Mouse (Mus musculus) gastrocnemius, adult 2 months (tissue): ENCODE data around the gene Ptgs1. TPM values are rescaled to one million over a fixed set of nuclear protein-coding genes. Genes with fewer than 3 reads are reported as not detected.

ENCODE experiments used
- DNase-seq: peaks from one replicate; pipeline ENCODE4 v3.0.0; 2022
- H3K27ac ChIP-seq: fragments of 200-600 bp; 2 replicates; pipeline ENCODE4 v1.8.1; 2022; ENCODE audit warnings: mild to moderate bottlenecking
- H3K4me3 ChIP-seq: fragments of 200-600 bp; 2 replicates; pipeline ENCODE4 v1.8.1; 2022; ENCODE audit warnings: mild to moderate bottlenecking, moderate library complexity
- CTCF ChIP-seq: fragments of 200-600 bp; IDR thresholded peaks from 2 replicates; pipeline ENCODE4 v1.8.1; 2022; ENCODE audit warnings: antibody characterized with exemption, mild to moderate bottlenecking, moderate library complexity
- intact Hi-C: fragments of 180-260 bp; cut with DNase I; formaldehyde crosslinking; loops from one replicate; pipeline ENCODE4 v1.15.1; 2025
- total RNA-seq, 2 experiments: library from RNA; stranded (reverse); gene quantifications; 2 replicates each; pipeline ENCODE4 v1.2.3; 2021

Ptgs1 gene
- total RNA-seq, 2 experiments from 2014 or later, result 3.9 to 5.5 TPM

DNA sequence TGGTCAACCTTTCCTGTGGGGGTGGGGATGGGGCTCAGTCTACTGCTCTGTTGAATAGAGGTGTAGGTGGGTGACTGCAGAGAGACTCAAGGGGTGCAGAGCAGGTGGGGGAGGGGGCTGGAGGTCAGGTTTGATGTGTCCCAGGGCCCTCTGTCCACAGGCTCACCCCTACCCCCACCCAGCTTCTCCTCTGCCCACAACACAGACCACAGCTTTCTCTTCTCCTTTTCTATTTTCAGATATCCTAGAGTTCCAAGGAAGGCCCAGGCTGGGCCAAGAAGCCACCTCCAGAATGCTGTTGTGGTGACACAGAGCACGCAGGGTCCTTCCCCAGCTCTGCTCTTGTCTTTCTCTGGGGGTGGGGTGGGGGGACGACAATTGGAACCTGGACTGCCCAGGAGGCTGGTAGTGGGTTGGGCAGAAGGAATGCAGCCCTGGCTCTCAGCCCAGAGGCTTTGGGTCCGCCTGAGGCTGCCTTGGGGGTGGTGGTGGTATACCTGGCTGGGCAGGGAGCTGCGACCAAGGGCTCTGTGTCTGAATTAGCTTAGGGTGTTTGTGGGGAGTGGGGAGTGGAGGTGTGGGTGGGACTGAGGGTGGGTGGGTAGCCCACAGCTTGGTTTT lies 13.2 kb upstream of the Ptgs1 start:
- no peak for TF ChIP-seq CTCF
- Histone ChIP-seq H3K27ac (no peak overlapping the region), H3K4me3 (no peak overlapping the region)
- intact Hi-C loops, result no loop called here
- no peak for DNase-seq

DNA sequence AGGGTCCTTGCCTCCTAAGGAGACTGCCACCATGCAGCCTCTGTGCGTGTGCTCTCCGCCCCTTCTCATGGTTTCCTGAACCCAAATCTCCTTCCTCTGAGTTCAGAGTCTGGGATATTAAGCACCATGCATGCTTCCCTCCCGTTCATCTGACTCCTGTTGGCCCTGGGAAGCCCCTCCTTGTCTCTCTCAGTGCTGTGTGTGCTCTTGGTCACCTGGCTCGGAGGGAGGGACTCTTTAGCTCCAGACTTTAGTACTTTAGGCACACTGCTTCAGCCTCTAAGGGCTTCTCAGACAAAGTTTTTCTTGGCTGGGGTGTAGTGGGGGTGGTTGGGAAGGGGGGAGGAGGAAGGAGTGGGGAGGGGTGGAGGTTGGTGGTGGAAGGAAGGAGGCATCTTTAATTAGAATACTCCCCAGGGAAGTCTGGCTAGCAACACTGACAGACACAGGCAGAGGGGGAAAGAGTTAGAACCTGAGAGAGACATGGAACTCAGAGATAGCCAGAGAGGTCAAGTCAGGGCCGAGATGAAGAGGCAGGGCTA lies 12.5 kb upstream of the Ptgs1 start:
- DNase-seq, result no peak
- no peak overlapping the region for H3K27ac ChIP-seq
- H3K4me3 ChIP-seq, result no peak overlapping the region
- intact Hi-C loops, result no loop called here
- TF ChIP-seq CTCF, result no peak

DNA sequence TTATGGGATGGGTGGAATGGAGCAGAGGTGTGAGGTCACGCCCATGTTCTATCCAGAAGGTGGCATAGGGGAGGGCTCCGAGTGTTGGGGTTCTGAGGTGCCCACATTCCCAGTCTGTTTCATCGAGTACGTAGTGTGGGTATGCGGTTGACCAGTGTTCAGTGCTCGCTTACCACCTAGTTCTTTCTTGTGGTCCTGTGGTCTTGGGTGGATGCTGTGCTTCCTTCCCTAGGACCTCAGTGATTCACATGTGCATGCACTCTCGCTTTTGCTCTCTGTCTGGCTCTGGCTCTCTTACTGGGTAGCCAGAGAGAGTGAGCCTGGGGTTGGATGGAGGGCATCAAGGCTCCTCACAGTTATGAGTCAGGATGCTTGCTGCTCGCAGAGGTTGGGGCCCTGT lies 10.1 kb upstream of the Ptgs1 start:
- intact Hi-C loops, result no loop called here
- no peak overlapping the region for H3K27ac ChIP-seq
- no peak for DNase-seq
- TF ChIP-seq CTCF, result no peak
- H3K4me3 ChIP-seq, result no peak overlapping the region

DNA sequence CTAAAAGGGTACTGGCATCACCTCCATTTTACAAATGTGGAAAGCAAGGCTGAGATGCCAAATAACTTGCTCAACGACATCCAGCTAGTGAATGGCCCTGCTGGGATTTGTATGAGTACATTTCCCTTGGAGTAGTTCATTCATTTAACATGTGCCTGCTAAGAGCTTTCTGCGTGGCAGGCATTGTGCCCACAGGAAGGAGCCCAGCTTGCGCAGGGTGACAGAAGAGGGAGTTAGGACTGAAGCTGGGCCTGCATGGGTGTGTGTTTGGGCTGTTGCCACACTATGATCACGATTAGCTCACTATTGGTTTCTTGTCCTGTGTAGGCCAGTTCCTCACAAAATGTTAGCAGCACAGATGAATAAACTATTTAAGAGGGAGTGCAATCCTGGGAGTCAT lies 9.3 kb upstream of the Ptgs1 start:
- Histone ChIP-seq H3K4me3 (no peak overlapping the region), H3K27ac (no peak overlapping the region)
- intact Hi-C loops, result no loop called here
- TF ChIP-seq CTCF, result no peak
- DNase-seq, result no peak

DNA sequence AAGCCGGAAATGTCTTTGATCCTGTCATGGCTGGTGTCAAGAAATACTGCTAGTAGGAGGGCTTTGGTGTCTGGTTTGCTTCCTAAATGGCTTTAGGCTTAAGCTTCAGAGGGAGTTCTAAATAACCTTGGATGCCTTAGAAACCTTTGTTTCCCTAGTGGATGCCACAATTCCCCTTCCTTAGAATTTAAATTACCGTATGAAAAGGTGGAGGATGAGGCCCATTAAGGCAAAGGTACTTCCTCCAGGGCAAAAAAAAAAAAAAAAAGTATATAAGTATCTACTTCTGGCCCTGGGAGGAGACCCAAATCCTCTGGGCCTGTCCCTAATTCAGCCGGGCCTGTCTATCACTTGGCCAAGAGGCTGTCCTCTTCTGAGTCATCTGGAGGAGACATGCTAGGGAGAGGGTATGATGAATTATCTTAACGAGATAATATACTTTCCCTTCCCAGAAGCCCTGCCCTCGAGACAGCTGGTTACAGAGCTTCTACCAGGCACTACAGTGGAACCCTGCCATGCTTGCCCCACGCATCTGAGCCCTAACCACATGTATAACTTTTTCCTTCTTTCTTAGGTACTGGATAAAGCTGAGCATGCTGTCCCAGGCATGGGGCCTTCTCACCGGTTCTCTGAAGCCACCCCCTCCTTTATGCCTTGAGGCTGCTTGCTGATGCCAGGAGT lies 7.9 kb upstream of the Ptgs1 start:
- intact Hi-C loops, result no loop called here
- TF ChIP-seq CTCF, result no peak
- DNase-seq, result no peak
- H3K4me3 ChIP-seq, result no peak overlapping the region
- H3K27ac ChIP-seq, result no peak overlapping the region

DNA sequence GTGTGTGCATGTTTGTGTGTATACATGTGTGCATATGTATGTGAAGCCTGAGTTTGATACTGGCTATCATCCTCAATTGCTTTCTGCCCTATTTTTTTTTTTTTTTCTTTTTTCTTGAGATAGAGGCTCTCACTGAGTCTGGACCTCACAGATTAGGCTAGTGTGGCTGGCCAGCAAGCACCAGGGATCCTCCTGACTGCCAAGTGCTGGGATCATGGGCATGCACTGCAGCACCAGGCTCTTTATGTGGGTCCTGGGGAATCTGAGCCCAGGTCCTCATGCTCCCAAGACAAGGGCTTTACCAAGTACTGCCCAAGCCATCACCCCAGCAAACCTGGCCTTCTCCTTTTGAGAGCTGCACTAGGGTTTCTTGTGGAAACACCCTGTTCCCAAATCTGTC lies 6.8 kb upstream of the Ptgs1 start:
- DNase-seq, result no peak
- no peak overlapping the region for H3K4me3 ChIP-seq
- intact Hi-C loops, result no loop called here
- no peak overlapping the region for H3K27ac ChIP-seq
- no peak for TF ChIP-seq CTCF

GRCm38 (mm10) chr2:36224153-36224552 lies 6.1 kb upstream of the Ptgs1 start:
- no peak for TF ChIP-seq CTCF
- Histone ChIP-seq H3K27ac (no peak overlapping the region), H3K4me3 (no peak overlapping the region)
- DNase-seq, result no peak
- intact Hi-C loops, result no loop called here

DNA sequence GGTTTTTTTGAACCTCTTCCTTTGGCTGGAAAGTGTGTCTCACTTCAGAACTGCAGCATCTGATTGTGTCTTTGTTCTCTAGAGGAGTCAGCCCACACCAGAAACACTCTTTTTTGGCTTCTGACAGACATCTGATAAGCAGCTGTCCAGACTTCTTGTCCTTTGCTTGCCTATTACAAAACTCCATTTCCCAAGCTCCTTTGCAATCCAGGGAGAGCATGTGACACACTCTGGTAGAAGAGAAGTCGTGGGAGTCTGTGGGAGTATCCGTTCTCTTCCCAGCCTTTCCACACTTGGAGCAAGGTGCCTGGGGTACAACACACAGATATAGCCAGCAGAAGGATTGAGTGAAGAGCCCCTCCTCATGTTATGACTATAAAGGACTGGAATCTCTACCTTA lies 5.6 kb upstream of the Ptgs1 start:
- intact Hi-C loops, result no loop called here
- Histone ChIP-seq H3K27ac (no peak overlapping the region), H3K4me3 (no peak overlapping the region)
- TF ChIP-seq CTCF, result no peak
- no peak for DNase-seq

GRCm38 (mm10) chr2:36230967-36231366 lies 741 bp downstream of the Ptgs1 start:
- peak overlapping the region; percentile 76 for H3K27ac ChIP-seq
- intact Hi-C loops, result no loop called here

GRCm38 (mm10) chr2:36234526-36235368 lies 4.5 kb downstream of the Ptgs1 start:
- TF ChIP-seq CTCF, result no peak
- Histone ChIP-seq H3K4me3 (no peak overlapping the region), H3K27ac (peak overlapping the region; percentile 35)
- DNase-seq, result peak; percentile 53
- intact Hi-C loops, result no loop called here

More at GRCm38 (mm10) chr2:36230967-36231366, 741 bp downstream of the Ptgs1 start:
- no peak for TF ChIP-seq CTCF
- DNase-seq, result no peak
- H3K4me3 ChIP-seq, result peak overlapping the region; percentile 76

DNA sequence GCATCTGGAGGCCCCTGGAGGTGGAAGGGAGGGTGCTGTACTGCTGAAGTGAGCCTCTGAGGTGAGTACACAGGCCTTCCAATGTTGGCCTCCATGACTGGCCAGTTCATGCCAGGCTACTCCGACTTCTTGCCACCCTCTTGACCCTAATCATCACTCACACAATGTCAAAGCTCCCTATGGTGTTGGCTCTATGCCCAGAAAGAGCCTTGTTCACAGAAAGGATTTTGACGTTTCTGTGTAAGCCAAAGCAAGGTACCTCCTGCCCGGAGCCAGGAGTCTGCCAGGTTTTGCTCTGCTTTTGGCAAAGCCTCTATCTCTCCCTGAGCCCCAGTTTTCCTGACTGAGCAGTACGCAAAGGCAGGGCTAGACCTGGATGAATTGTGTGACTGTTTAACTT lies 5.7 kb downstream of the Ptgs1 start:
- Histone ChIP-seq H3K4me3 (no peak overlapping the region), H3K27ac (no peak overlapping the region)
- no peak for DNase-seq
- no peak for TF ChIP-seq CTCF
- intact Hi-C loops, result no loop called here

DNA sequence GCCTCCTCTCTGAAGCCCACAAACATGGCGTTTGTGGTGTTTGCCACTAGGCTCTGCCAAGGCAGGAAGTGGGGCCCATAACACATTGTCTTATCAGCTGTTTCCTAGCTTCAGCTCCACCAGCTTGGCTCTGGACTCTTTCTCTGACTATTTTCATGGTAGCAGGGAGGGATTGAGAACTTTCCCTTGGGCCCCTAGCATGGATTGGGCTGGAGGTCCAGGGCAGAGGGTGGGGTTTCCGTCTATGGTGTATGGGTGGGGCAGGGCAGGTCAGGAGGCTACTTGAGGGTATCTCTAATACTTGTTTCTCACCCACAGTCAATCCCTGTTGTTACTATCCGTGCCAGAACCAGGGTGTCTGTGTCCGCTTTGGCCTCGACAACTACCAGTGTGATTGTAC lies 6.7 kb downstream of the Ptgs1 start:
- no peak overlapping the region for H3K4me3 ChIP-seq
- no peak for DNase-seq
- TF ChIP-seq CTCF, result no peak
- H3K27ac ChIP-seq, result no peak overlapping the region
- intact Hi-C loops, result no loop called here

DNA sequence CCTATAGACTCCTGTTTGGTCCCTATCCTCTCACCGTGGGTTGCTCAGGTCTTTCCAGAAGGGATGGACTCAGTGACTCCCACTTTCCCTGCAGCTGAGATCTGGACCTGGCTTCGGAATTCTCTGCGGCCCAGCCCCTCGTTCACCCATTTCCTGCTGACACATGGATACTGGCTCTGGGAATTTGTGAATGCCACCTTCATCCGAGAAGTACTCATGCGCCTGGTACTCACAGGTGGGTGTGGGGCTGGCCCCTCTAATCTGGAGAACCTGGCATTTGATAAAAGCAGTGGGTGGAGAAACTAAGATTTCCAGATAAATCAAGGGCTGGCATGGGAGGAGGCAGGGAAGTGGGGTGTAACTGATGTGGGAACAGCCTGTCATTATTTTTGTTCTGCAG lies 7.3 kb downstream of the Ptgs1 start:
- DNase-seq, result no peak
- Histone ChIP-seq H3K4me3 (no peak overlapping the region), H3K27ac (no peak overlapping the region)
- no peak for TF ChIP-seq CTCF
- intact Hi-C loops, result no loop called here
